Mouse (Mus musculus): ENCODE data around the gene Hist1h4k. TPM values are rescaled to one million over a fixed set of nuclear protein-coding genes. Genes with fewer than 3 reads are reported as not detected.
"Not testable (repeated sequence)": the region's sequence is repeated elsewhere in the genome, so short reads cannot be mapped to it uniquely, and the experiment has no call there.

Gene Hist1h4k
- 100 to 1,000 TPM; 306 to 311 TPM for total RNA-seq (2021)

DNA sequence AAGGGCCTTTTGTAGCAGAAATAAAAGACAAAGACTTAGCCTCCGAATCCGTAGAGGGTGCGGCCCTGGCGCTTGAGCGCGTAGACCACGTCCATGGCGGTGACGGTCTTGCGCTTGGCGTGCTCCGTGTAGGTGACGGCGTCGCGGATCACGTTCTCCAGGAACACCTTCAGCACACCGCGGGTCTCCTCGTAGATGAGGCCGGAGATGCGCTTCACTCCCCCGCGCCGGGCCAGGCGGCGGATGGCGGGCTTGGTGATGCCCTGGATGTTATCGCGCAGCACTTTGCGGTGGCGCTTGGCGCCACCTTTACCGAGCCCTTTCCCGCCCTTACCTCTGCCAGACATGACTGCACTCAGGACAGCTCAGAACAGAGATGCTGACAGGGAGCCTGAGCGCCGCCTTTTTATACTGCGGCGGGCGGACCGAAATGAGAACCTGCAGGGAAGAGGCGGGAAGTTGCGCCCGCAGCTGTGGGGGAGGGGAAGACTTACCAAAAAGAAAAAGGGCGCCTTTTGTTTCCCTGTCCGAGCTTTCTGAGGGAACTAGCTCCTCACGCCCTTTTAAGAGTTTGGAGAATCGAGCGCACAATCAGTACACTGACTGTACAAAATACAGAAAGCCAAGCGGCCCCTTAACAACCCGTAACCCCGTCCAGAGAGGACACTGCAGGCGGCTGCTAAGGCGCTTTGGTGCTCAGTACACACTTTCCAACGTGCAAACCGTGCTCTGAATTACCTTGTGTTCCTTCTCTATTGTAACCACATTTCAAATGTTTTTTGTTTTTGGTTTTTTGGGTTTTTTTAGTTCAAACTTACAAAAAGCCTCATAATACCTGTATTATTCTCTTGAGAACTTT, at the start of gene Hist1h4k:
TSS of gene Hist1h4k (minus strand) at position 347 of the 859 bp plus-strand sequence.
- intact Hi-C loops (cut with DNase I): not testable (repeated sequence)
- DNase-seq (ENCODE audit: extremely low spot score in 1 of 2, low spot score in 2 of 2): peak; percentile 92 to 94

DNA sequence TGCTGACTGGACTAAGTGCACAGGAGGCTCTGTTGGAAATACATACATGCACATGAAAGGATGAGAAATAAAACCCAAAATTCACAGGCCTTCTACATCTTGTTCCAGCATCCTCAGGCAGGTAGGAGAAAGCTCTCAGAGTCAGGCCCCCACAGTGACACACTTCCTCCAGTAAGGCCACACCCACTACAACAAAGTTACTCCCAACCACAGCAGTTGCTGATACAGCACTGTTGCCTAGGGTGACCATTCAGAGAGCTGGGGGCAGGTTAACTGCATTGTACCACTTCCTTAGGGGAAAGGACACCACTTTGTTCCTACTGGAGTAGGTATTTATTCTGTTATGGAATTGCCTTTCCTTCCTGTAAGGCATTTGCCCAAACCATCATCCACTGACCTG, 46.9 kb upstream of the Hist1h4k start:
- DNase-seq (ENCODE audit: extremely low spot score in 1 of 2, low spot score in 2 of 2); intact Hi-C loops (cut with DNase I): not testable (repeated sequence)

DNA sequence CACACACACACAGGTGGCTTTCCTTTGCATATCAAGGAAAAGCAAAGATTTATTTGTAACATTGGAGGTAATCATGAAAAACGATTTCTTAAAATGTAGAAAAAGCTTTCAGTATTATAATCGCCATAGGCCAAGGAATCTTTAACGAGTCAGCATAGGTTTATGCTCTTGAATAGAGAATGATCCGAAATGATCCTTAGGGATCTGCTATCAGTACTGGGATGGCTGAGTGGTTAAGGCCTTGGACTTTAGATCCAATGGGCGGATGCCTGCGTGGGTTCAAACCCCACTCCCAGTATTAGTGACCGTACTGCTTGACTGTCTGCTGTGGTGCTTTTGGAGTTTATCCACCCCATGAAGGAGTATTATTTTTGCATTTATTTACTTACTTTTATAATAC, 45.3 kb upstream of the Hist1h4k start:
- intact Hi-C loops (cut with DNase I): no loop called here

DNA sequence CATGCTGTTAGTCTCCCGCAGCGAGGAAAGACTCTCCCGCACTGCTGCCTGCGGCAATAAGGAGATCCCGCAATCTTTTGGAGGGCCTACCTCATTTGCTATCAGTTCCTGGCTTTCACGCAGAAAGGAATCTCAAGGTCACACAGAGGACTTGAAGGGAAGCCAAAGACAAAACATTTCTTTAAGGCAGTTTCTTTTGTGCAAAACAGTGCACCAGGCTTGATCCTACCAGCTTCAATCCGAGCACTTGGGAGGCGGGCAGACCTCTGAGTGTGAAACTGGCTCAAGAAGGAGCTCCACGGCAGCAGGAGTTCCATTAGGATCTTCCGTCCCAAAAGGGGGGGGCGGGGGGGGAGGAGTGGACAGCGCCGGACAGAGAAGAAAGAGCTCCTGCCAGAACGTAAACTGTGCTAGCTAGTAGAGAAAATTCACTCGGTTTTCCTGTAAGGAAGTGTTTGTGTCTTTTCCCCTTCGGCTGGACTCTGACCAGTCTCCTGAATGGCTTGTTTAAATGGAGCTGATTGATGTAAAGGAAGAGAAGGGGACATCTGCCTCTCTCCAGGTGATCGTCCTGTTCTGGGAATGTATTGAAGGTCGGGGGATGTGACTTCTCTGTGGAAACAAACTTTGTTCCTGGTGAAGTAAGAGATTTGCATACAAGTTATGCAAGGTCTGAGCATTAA, 40.4 kb upstream of the Hist1h4k start:
- intact Hi-C loops (cut with DNase I): no loop called here
- no peak for DNase-seq (ENCODE audit: extremely low spot score in 1 of 2, low spot score in 2 of 2)

More for the DNA sequence above, 45.3 kb upstream of the Hist1h4k start:
- no peak for DNase-seq (ENCODE audit: extremely low spot score in 1 of 2, low spot score in 2 of 2)

DNA sequence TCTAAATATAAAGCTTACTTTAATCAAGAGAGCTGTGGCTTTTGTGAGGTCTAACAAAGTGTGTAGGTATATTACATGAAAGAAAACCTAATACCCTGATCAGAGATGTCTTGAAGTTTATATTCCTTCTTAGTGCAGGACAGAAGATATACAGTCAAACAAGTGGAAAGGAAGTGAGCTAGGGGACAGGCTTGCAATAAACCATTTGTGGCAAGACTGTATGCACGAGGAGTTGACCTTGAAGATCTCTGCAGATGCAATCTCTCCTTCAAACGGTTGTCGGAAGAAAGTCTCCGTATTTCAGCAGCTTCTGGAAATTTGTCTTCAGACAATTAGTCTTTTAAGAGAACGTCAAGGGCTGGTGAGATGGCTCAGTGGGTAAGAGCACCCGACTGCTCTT, 39.6 kb upstream of the Hist1h4k start:
- intact Hi-C loops (cut with DNase I): no loop called here

DNA sequence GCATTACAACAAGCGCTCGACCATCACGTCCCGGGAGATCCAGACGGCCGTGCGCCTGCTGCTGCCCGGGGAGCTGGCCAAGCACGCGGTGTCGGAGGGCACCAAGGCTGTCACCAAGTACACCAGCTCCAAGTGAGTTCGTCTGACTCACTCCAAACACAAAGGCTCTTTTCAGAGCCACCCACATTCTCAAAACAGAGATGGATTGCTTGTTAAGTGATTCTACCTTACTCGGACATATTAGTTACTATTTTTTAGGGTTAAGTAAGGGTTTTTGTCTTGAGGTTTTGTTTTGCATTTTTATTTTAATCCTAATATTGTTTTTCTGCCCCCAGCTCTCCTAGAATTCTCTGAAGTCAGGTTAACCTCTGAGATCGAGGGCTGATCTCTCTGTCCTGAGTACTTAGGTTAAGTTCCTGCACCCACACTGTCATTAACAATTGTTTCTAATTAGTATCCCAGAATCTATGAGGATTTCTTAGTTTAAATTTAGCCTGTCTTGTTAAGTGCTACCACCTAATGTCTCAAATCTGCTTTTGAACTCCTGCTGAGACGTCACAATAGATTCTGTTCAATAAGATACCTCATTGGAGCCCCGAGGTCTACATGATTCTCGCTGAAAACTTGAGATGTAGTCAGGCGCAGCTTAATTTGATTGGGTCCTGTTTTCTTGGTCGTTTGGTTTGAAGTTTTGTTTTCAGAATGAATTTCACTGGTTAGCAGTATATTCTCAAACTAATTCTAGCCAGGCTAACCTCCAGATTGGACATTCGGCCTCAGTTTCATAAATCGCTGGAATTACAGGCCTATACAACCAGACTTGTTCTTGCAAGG, 37.7 kb upstream of the Hist1h4k start:
- DNase-seq (ENCODE audit: extremely low spot score in 1 of 2, low spot score in 2 of 2): no peak
- intact Hi-C loops (cut with DNase I): no loop called here

More for the DNA sequence above, 39.6 kb upstream of the Hist1h4k start:
- no peak for DNase-seq (ENCODE audit: extremely low spot score in 1 of 2, low spot score in 2 of 2)

DNA sequence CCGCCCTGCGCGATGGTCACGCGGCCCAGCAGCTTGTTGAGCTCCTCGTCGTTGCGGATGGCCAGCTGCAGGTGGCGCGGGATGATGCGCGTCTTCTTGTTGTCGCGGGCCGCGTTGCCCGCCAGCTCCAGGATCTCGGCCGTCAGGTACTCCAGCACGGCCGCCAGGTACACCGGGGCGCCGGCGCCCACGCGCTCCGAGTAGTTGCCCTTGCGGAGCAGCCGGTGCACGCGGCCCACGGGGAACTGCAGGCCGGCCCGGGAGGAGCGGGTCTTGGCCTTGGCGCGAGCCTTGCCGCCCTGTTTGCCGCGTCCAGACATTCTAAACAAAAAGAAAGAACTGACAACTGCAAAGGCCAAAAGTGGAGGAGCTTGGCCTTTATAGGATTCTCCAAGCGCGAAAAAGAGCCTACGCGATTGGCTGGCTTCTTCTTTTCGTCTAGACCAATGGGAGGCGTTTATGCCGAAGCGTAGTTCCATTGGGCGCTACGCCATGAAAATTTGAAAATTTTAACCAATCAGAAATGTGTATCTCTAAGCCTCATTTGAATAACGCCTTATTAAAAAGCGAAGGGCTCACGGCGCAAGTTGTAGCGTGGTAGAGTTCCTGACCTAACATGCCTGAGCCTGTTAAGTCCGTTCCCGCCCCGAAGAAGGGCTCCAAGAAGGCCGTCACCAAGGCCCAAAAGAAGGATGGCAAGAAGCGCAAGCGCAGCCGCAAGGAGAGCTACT, 36.8 kb upstream of the Hist1h4k start, which contains the start of the genes Hist1h2an and Hist1h2bp:
TSS of gene Hist1h2an (minus strand) at position 320 of the 731 bp plus-strand sequence.
TSS of gene Hist1h2bp (plus strand) at position 563 of the 731 bp plus-strand sequence.
- intact Hi-C loops (cut with DNase I): not testable (repeated sequence)
- DNase-seq (ENCODE audit: extremely low spot score in 1 of 2, low spot score in 2 of 2): peak; percentile 87 to 99

DNA sequence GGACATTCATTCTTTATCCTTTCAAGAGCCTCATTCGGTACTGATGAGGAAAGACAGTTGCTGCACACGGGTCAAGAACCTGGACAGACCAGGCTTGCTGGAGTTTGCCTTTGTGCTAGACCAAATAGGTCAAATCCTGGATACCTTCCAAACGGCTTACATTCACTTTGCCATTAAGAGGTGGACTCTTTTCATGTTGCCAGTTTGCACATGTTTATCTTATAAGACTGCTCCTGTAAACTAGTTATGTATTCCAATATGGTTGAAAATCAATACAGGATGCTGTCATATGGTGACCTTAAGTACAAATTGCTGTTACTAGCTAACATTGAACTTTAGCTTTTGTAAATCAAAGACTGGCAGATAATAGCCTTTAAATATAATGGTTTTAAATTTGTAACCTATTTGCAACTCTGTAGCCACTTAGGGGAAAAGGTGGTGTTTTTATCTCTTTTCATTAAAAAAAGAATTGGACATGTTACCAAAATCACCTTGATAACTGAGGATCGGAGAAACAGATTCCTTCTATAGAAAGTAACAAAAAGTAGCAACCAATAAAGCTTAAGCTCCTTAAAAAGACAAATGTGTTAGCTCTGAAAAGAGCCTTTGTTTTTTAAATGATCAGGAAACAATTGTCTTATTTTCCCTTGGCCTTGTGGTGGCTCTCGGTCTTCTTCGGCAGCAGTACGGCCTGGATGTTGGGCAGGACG, 36.0 kb upstream of the Hist1h4k start:
- no peak for DNase-seq (ENCODE audit: extremely low spot score in 1 of 2, low spot score in 2 of 2)
- intact Hi-C loops (cut with DNase I): no loop called here

DNA sequence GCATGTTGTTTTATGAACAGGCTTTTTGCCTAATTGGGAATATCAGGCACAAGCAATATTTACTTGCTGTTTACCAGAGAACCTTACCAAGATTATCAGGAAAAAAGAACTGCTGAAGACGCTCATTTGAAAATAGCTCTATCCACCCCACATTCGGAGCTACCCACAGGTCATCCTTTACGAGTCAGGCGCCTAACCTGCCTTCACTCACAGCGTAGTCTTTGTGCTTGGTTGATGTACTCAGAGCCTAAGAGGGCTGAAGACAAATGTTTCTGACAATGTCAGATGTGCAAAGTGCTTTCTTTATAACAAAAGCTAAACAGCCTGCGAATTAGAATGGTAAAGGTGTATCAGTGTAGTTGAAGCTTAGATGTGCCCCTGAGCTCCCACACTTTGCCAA, 34.0 kb upstream of the Hist1h4k start:
- DNase-seq (ENCODE audit: extremely low spot score in 1 of 2, low spot score in 2 of 2): no peak
- intact Hi-C loops (cut with DNase I): no loop called here

DNA sequence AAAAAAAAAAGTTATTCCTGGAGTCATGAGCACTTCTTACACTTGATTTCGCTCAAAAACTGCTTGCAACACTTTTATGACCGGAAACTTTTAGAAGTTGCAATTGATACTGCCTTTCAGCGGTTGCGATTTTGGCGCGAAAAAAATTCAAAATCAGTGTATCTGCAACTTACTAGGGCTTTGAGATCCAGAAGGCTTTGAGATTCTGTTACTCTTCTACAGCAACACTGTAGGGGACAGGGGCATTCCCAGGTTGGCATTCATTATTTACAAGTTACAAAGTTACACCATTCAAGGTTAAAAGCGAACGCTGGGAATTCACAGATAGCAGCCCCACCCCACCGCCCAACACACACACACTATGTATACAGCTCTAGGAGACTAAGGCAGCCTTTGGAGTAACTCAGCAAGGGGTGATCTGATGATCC, 33.4 kb upstream of the Hist1h4k start:
- intact Hi-C loops (cut with DNase I): no loop called here
- no peak for DNase-seq (ENCODE audit: extremely low spot score in 1 of 2, low spot score in 2 of 2)

DNA sequence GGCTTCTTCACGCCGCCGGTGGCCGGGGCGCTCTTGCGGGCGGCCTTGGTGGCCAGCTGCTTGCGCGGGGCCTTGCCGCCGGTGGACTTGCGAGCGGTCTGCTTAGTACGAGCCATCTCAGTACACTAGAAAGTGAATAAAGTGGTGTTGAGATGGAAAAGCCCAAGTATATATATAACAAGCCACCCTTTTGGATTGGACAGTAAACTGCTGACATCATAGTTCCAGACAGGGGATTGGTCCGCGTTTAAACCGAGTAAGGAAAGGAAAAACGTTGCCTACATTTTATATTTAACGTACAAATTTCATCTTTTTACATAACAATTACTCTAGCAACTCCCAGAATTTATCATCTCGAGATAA, 32.9 kb upstream of the Hist1h4k start, which contains the start of gene Hist1h3i:
TSS of gene Hist1h3i (minus strand) at position 116 of the 363 bp plus-strand sequence.
- intact Hi-C loops (cut with DNase I): no loop called here
- DNase-seq (ENCODE audit: extremely low spot score in 1 of 2, low spot score in 2 of 2): peak; percentile 28 to 81

DNA sequence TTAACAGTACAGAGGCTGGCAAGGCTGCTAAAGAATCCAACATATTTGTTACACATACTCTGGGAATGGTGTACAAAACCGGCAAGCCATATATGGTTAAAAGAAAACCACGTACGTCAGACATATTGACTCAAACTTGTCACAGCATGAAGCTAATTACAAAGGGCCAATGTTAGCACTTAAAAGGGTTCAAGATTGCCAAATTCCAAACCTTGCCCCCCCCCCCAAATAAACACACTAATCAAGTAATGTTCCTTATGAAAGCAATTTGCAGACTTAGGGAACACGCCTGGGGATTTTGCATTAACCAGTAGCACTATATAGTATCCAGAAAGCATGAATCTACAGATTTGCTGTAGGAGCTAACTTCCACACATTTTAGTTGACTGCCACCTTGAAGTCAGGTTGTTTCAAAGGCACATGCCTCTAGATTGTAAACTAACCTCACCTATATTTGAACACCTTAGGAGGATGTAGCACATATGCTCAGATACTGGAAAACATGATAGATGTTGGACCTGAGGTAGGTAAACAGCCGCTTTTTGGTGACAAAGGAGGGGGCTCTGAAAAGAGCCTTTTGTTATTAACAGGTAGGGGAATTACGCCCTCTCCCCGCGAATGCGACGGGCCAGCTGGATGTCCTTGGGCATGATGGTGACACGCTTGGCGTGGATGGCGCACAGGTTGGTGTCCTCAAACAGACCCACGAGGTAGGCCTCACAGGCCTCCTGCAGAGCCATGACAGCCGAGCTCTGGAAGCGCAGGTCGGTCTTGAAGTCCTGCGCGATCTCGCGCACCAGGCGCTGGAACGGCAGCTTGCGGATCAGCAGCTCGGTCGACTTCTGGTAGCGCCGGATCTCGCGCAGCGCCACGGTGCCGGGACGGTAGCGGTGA, 32.3 kb upstream of the Hist1h4k start:
- DNase-seq (ENCODE audit: extremely low spot score in 1 of 2, low spot score in 2 of 2); intact Hi-C loops (cut with DNase I): not testable (repeated sequence)

DNA sequence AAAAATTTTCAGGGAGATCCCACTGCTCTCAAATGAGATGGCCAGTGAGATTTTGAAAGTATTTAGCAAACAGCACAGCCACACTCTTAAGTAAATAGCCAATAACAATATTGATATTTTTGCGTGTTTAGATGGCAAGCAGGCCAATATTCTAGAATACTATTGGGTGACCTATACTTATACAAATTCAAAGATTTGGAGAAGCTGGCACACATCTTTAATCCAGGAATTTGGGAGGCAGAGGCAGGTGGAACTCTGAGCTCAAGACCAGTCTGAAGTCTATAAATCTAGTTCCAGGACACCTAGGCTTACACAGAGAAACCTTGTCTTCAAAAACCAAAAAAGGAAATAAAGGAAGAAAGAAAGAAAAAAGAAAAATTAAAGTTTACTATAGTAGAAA, 31.3 kb upstream of the Hist1h4k start:
- DNase-seq (ENCODE audit: extremely low spot score in 1 of 2, low spot score in 2 of 2): no peak
- intact Hi-C loops (cut with DNase I): no loop called here

DNA sequence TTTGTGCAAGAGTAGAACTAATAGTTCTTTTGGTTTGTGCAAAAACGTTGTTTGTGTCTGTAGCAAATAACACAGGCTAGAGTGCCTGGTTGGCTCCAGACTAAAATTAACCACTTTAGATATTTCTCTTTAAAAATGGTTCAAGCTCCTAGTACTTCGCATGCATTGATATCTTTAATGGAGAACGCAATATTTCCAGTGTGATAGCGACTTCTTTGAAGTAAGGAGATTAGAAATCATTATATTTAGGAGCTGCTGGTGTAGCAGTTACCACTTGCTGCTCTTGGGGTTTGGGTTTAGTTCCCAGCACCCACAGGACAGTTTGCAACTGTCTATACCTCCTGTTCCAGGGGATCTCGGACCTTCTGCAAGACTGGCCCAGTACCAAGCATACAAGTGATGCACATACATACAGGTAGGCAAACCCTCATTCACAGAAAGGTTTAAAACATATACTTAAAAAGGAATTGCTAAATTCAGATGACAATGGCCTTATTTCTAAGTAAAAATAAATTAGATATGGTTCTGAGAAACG, 30.8 kb upstream of the Hist1h4k start:
- no peak for DNase-seq (ENCODE audit: extremely low spot score in 1 of 2, low spot score in 2 of 2)
- intact Hi-C loops (cut with DNase I): no loop called here

DNA sequence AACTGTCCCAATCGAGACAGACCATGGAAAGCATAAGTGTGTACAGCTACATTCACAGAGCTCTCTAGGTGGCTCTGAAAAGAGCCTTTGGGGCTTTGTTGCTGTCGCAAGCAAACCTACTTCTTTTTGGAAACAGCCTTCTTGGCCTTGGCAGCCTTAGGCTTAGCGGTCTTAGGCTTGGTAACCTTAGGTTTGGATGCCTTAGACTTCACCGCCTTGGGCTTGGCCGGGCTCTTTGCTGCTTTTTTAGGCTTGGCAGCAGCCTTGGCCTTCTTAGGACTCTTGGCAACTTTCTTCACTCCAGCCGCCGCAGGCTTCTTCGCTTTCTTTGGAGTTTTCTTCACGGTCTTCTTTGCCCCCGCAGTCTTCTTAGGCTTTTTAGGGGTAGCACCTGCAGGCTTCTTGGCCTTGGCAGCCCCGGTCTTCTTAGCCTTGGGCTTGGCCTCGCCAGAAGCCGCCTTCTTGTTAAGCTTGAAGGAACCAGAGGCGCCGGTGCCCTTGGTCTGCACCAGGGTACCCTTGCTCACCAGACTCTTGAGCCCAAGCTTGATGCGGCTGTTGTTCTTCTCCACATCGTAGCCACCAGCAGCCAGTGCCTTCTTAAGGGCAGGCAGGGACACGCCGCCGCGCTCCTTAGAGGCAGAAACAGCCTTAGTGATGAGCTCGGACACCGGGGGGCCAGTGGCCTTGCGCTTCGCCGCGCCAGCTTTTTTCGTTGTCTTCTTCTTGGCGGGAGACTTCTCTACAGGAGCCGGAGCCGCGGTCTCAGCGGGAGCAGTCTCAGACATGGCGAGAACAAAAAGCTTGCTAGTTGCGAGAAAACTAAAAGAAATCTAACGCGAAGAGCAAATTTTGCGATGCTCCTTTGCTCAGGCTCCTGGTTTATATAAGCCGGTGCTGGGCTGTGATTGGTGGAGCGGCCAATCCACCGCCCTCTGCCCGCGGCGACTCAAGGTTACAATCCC, 29.7 kb upstream of the Hist1h4k start, which contains the start of gene Hist1h1b:
TSS of gene Hist1h1b (minus strand) at position 859 of the 965 bp plus-strand sequence.
- intact Hi-C loops (cut with DNase I): no loop called here

More for the DNA sequence above, 29.7 kb upstream of the Hist1h4k start, which contains the start of gene Hist1h1b:
- peak in 1 of 2 experiments; percentile 51 for DNase-seq (ENCODE audit: extremely low spot score in 1 of 2, low spot score in 2 of 2)

All from left cerebral cortex, postnatal 10 days (tissue).